Mouse (Mus musculus) liver, embryonic 14.5 days (tissue): ENCODE measurements around the gene Zfp69. TPM values are rescaled to one million over a fixed set of nuclear protein-coding genes. Genes with fewer than 3 reads are reported as not detected.

Experiments used
- ATAC-seq: fragments of 200-750 bp; cut with Nextera tagmentation; 2 replicates; pipeline ENCODE4 v1.8.0; 2017; ENCODE audit warnings: moderate number of reproducible peaks, mild to moderate bottlenecking, moderate library complexity; ENCODE audit not compliant: insufficient read depth
- DNase-seq, 3 experiments: peaks; one replicate each; pipeline ENCODE4 v3.0.0-alpha.2; 2012 to 2013; ENCODE audit warnings: low read depth in 3 of 3, low spot score in 3 of 3
- H3K27ac ChIP-seq: fragments of 300-500 bp; sonication (generic); 2 replicates; pipeline ENCODE4 v1.5.1; 2014; ENCODE audit warnings: moderate library complexity, mild to moderate bottlenecking, control low read depth, inconsistent platforms
- H3K27me3 ChIP-seq: fragments of 300-500 bp; sonication (generic); 2 replicates; pipeline ENCODE4 v1.6.1; 2014; ENCODE audit warnings: mild to moderate bottlenecking, low read length, moderate library complexity; ENCODE audit not compliant: control insufficient read depth, insufficient read depth
- H3K36me3 ChIP-seq: fragments of 300-500 bp; sonication (generic); replicated peaks from 2 replicates; pipeline ENCODE4 v1.6.1; 2014; ENCODE audit warnings: low read depth; ENCODE audit not compliant: control insufficient read depth, insufficient read depth
- H3K4me1 ChIP-seq, 2 experiments: fragments of 200-500 bp in 1 of 2; fragments of 300-500 bp in 1 of 2; sonication (generic) in 1 of 2; replicated peaks; 2 replicates each; pipeline ENCODE4 v1.6.1; 2012 to 2014; ENCODE audit warnings: antibody characterized with exemption in 1 of 2, inconsistent platforms in 1 of 2, low read length in 1 of 2; ENCODE audit not compliant: control insufficient read depth in 2 of 2, insufficient read depth in 2 of 2
- H3K4me2 ChIP-seq: fragments of 300-500 bp; sonication (generic); 2 replicates; pipeline ENCODE4 v1.6.1; 2014; ENCODE audit warnings: low read depth, mild to moderate bottlenecking, control low read depth, moderate library complexity
- H3K4me3 ChIP-seq, 2 experiments: fragments of 200-500 bp in 1 of 2; fragments of 300-500 bp in 1 of 2; sonication (generic) in 1 of 2; 2 replicates each; pipeline ENCODE4 v1.5.1; 2012 to 2014; ENCODE audit warnings: low read depth in 2 of 2, low read length in 2 of 2, mild to moderate bottlenecking in 2 of 2, control low read depth in 1 of 2, inconsistent platforms in 1 of 2, moderate library complexity in 1 of 2; ENCODE audit not compliant: insufficient read depth in 1 of 2
- H3K9ac ChIP-seq: fragments of 300-500 bp; sonication (generic); replicated peaks from 2 replicates; pipeline ENCODE4 v1.6.1; 2014; ENCODE audit warnings: mild to moderate bottlenecking, control low read depth, moderate library complexity
- H3K9me3 ChIP-seq: fragments of 300-500 bp; sonication (generic); 2 replicates; pipeline ENCODE4 v1.6.1; 2016; ENCODE audit warnings: low read length, mixed read lengths; ENCODE audit not compliant: control insufficient read depth
- CTCF ChIP-seq: IDR thresholded peaks from 2 replicates; pipeline ENCODE4 v1.5.1; 2016; ENCODE audit warnings: antibody characterized with exemption, low read depth, control low read depth
- EP300 ChIP-seq: IDR thresholded peaks from 2 replicates; pipeline ENCODE4 v1.6.1; 2016; ENCODE audit warnings: antibody characterized with exemption, low read depth
- WGBS: fragments of 180-500 bp; shearing (Covaris S2); extraction: QIAGEN DNeasy Blood & Tissue Kit; methylation state at CpG from one replicate; pipeline ENCODE4 v1.1.7; 2014; ENCODE audit not compliant: insufficient replicate concordance; 5-methylcytosine and 5-hydroxymethylcytosine counted together
- microRNA-seq: library from miRNA; unstranded; fragments of <30 nt; microRNA quantifications from one replicate; pipeline ENCODE4, GENCODE M21; 2016
- polyA plus RNA-seq, 2 experiments: library from polyadenylated mRNA; depleted of rRNA in 1 of 2; stranded (reverse) in 1 of 2; unstranded in 1 of 2; fragments of >200 nt; fragmentation: Nextera tagmentation in 1 of 2; extraction: Ambion mirVana in 1 of 2; gene quantifications; 2 replicates each; pipeline versions ENCODE4 v1.2.1 to v1.2.3; 2012 to 2014

Gene Zfp69
- polyA plus RNA-seq, 2 experiments: 1.0 to 1.2 TPM

GRCm38 (mm10) chr4:120882002-120882625 is 69.4 kb downstream of the Zfp69 start:
- Histone ChIP-seq H3K4me2 (no peak overlapping the region), H3K4me1 (peaks cover 0 to 6% of the 10 kb centered on the region in 2 experiments; a peak in 1 of 4 replicates), H3K36me3 (no peaks in the 10 kb centered on the region), H3K9me3 (no peaks in the 10 kb centered on the region), H3K27ac (no peak overlapping the region), H3K9ac (no peak overlapping the region), H3K27me3 (no peaks in the 10 kb centered on the region), H3K4me3 (no peak overlapping the region)
- DNase-seq (no peak), ATAC-seq (no peak)
- TF ChIP-seq CTCF: no peak
- TF ChIP-seq EP300: no peak
- 49% methylated on average over 5 of the region's 5 CpGs for WGBS

- no peaks in the 10 kb centered on the region for H3K36me3 ChIP-seq
- no peaks in the 10 kb centered on the region for H3K27me3 ChIP-seq
- H3K4me1 ChIP-seq: peaks cover 0 to 6% of the 10 kb centered on the region in 2 experiments; a peak in 1 of 4 replicates
- H3K27ac ChIP-seq: no peak overlapping the region
- no peak for DNase-seq
- H3K9me3 ChIP-seq: no peaks in the 10 kb centered on the region
- no peak overlapping the region for H3K4me2 ChIP-seq
- no peak for ATAC-seq
- no peak overlapping the region for H3K4me3 ChIP-seq
- H3K9ac ChIP-seq: no peak overlapping the region
- TF ChIP-seq EP300 (no peak), CTCF (no peak)
- 22% methylated on average over 6 of the region's 6 CpGs for WGBS
These were observed 70.6 kb downstream of the Zfp69 start for GRCm38 (mm10) chr4:120880731-120881432.

Small RNA genes lying within 50 kb of the gene (microRNA-seq; reads per million reads assigned to microRNA genes)
- gene Mir7015: not detected

Other genes starting within 250 kb of the Zfp69 start
- gene Kcnq4, start 203.1 kb downstream of the Zfp69 start, polyA plus RNA-seq (2012; rRNA removed): 0.06 and 0.10 TPM in 2 replicates
- gene Kcnq4, start 203.1 kb downstream of the Zfp69 start, polyA plus RNA-seq (2014; fragmentation: Nextera tagmentation; extraction: Ambion mirVana): 0.08 TPM in 1 of 2 replicates, not detected in the other
- 53.3 and 58.2 TPM in 2 replicates for gene Nfyc, start 120.1 kb downstream of the Zfp69 start, polyA plus RNA-seq (2012; rRNA removed)
- 50.6 and 50.7 TPM in 2 replicates for gene Nfyc, start 120.1 kb downstream of the Zfp69 start, polyA plus RNA-seq (2014; fragmentation: Nextera tagmentation; extraction: Ambion mirVana)
- 0.19 and 0.25 TPM in 2 replicates for gene Rims3, start 96.9 kb downstream of the Zfp69 start, polyA plus RNA-seq (2012; rRNA removed)
- gene Rims3, start 96.9 kb downstream of the Zfp69 start, polyA plus RNA-seq (2014; fragmentation: Nextera tagmentation; extraction: Ambion mirVana): 0.09 and 0.15 TPM in 2 replicates
- gene Exo5, start 26.7 kb downstream of the Zfp69 start, polyA plus RNA-seq (2012; rRNA removed): 3.4 and 7.2 TPM in 2 replicates
- gene Exo5, start 26.7 kb downstream of the Zfp69 start, polyA plus RNA-seq (2014; fragmentation: Nextera tagmentation; extraction: Ambion mirVana): 5.3 and 5.8 TPM in 2 replicates
- 15.4 and 17.0 TPM in 2 replicates for gene Smap2, start 65.5 kb upstream of the Zfp69 start, polyA plus RNA-seq (2012; rRNA removed)
- gene Smap2, start 65.5 kb upstream of the Zfp69 start, polyA plus RNA-seq (2014; fragmentation: Nextera tagmentation; extraction: Ambion mirVana): 19.6 and 22.1 TPM in 2 replicates
- gene Col9a2, start 87.7 kb upstream of the Zfp69 start, polyA plus RNA-seq (2012; rRNA removed): 0.79 and 1.9 TPM in 2 replicates
- 0.83 and 1.1 TPM in 2 replicates for gene Col9a2, start 87.7 kb upstream of the Zfp69 start, polyA plus RNA-seq (2014; fragmentation: Nextera tagmentation; extraction: Ambion mirVana)
- 8.3 and 10.3 TPM in 2 replicates for gene Zmpste24, start 146.5 kb upstream of the Zfp69 start, polyA plus RNA-seq (2012; rRNA removed)
- gene Zmpste24, start 146.5 kb upstream of the Zfp69 start, polyA plus RNA-seq (2014; fragmentation: Nextera tagmentation; extraction: Ambion mirVana): 15.1 and 15.6 TPM in 2 replicates
- gene Tmco2, start 157.5 kb upstream of the Zfp69 start, polyA plus RNA-seq (2012; rRNA removed): not detected in 2 replicates
- not detected in 2 replicates for gene Tmco2, start 157.5 kb upstream of the Zfp69 start, polyA plus RNA-seq (2014; fragmentation: Nextera tagmentation; extraction: Ambion mirVana)